8 mouse cellular contexts compared by ENCODE assay signal in genomic region chr2:92742025-92742424, GRCm38 (mm10).
A peak's percentile ranks its signal among the peaks of the same experiment; 100 is the strongest.
DNase-seq lines count a peak whose midpoint lies in the region; ATAC-seq lines count a peak whose summit lies in the region.

No protein-coding gene starts in this region.

- 0 out of 2 replicates have a peak, but pooled peaks cover 3% of the 10 kb centered on the region for H3K27me3 ChIP-seq in embryonic facial prominence, embryonic 12.5 days
- H3K27me3 ChIP-seq in embryonic facial prominence, embryonic 10.5 days (replicated peaks; ENCODE audit: low read depth, poor library complexity, severe bottlenecking), result no peaks in the 10 kb centered on the region
- no peaks in the 10 kb centered on the region for H3K27me3 ChIP-seq in kidney, embryonic 15.5 days

- WGBS in embryonic facial prominence, embryonic 12.5 days, result 59% methylated on average over 5 of the region's 5 CpGs
- WGBS in embryonic facial prominence, embryonic 10.5 days, result 57% methylated on average over 5 of the region's 5 CpGs
- 34% methylated on average over 5 of the region's 5 CpGs for WGBS in kidney, embryonic 15.5 days

- intact Hi-C loops in gastrocnemius, postnatal 36 days (cut with DNase I), result no loop called here

- no peak for DNase-seq in embryonic facial prominence, embryonic 10.5 days (ENCODE audit: low spot score)
- DNase-seq in gastrocnemius, postnatal 36 days, result peak; percentile 75 to 85
- DNase-seq in lung, postnatal 14 days, result peak; percentile 88
- no peak for DNase-seq in right cerebral cortex, adult 18-20 months
- DNase-seq in layer of hippocampus, adult 8-10 months (ENCODE audit: low spot score in 2 of 2), result no peak

- no peaks in the 10 kb centered on the region for H3K9me3 ChIP-seq in embryonic facial prominence, embryonic 12.5 days
- no peaks in the 10 kb centered on the region for H3K9me3 ChIP-seq in embryonic facial prominence, embryonic 10.5 days
- no peaks in the 10 kb centered on the region for H3K9me3 ChIP-seq in kidney, embryonic 15.5 days (replicated peaks)

- H3K9ac ChIP-seq in embryonic facial prominence, embryonic 12.5 days, result no peak overlapping the region
- no peak overlapping the region for H3K9ac ChIP-seq in kidney, embryonic 15.5 days

- H3K4me3 ChIP-seq in embryonic facial prominence, embryonic 12.5 days, result no peak overlapping the region
- no peak overlapping the region for H3K4me3 ChIP-seq in embryonic facial prominence, embryonic 10.5 days
- no peak overlapping the region for H3K4me3 ChIP-seq in kidney, embryonic 15.5 days (replicated peaks)

- H3K36me3 ChIP-seq in embryonic facial prominence, embryonic 12.5 days, result no peaks in the 10 kb centered on the region
- H3K36me3 ChIP-seq in embryonic facial prominence, embryonic 10.5 days (replicated peaks), result no peaks in the 10 kb centered on the region
- H3K36me3 ChIP-seq in kidney, embryonic 15.5 days, result no peaks in the 10 kb centered on the region

- peaks cover 5% of the 10 kb centered on the region; the same call in 1 of the 2 replicates for H3K4me1 ChIP-seq in embryonic facial prominence, embryonic 12.5 days
- peaks cover 29% of the 10 kb centered on the region for H3K4me1 ChIP-seq in embryonic facial prominence, embryonic 10.5 days
- peaks cover 31% of the 10 kb centered on the region for H3K4me1 ChIP-seq in kidney, embryonic 15.5 days

- peak overlapping the region; percentile 50; the same call in 1 of the 2 replicates for H3K27ac ChIP-seq in embryonic facial prominence, embryonic 12.5 days
- no peak overlapping the region for H3K27ac ChIP-seq in embryonic facial prominence, embryonic 10.5 days (replicated peaks)
- peak overlapping the region; percentile 84 for H3K27ac ChIP-seq in kidney, embryonic 15.5 days

- ATAC-seq in embryonic facial prominence, embryonic 12.5 days (ENCODE audit: insufficient number of reproducible peaks, insufficient read depth, low FRiP score, low TSS enrichment), result no peak
- ATAC-seq in kidney, embryonic 15.5 days (replicated peaks; ENCODE audit: low FRiP score), result peak; percentile 77
- no peak for ATAC-seq in monocyte, adult 5-6 weeks (replicated peaks; ENCODE audit: insufficient number of reproducible peaks, low FRiP score, low TSS enrichment, poor library complexity, severe bottlenecking)

- H3K4me2 ChIP-seq in embryonic facial prominence, embryonic 12.5 days (replicated peaks), result no peak overlapping the region
- H3K4me2 ChIP-seq in kidney, embryonic 15.5 days, result no peak overlapping the region

Comparison
In these comparisons a context has a peak if more than half of its experiments do, and no peak if none do; other contexts are left out.
1. DNase-seq: peak in gastrocnemius, postnatal 36 days (2 of 2) and lung, postnatal 14 days (single experiment); none in embryonic facial prominence, embryonic 10.5 days (single experiment), right cerebral cortex, adult 18-20 months (single experiment) and layer of hippocampus, adult 8-10 months (0 of 2).